Mouse (Mus musculus) B cell, adult (primary cell): ENCODE data around the gene Gm10721. TPM values are rescaled to one million over a fixed set of nuclear protein-coding genes. Genes with fewer than 3 reads are reported as not detected.

Source experiments
- total RNA-seq: library from RNA; stranded (reverse); gene quantifications from 4 replicates; pipeline ENCODE4 v1.2.4, GENCODE M21; 2023; ENCODE audit not compliant: inconsistent age

Gm10721 gene
- total RNA-seq: 1.1 to 2.4 TPM in 2 of 4 replicates, not detected in the others

GRCm38 (mm10) chr9:3012733-3013279 is at the start of gene Gm10721:
Gm10721 (plus strand) TSS chr9:3013140.

GRCm38 (mm10) chr9:3000445-3000972 is 12.4 kb upstream of the Gm10721 start, which contains the start of gene Gm10722:
Gm10722 (plus strand) TSS chr9:3000922.

GRCm38 (mm10) chr9:3002794-3003396 is 10.0 kb upstream of the Gm10721 start, which contains the start of gene Gm11168:
Gm11168 (plus strand) TSS chr9:3003346.

GRCm38 (mm10) chr9:3015354-3015753 is 2.4 kb downstream of the Gm10721 start, which contains the start of gene Gm10720:
Gm10720 (plus strand) TSS chr9:3015654.

GRCm38 (mm10) chr9:3017108-3017507 is 4.2 kb downstream of the Gm10721 start, which contains the start of gene Gm10719:
Gm10719 (plus strand) TSS chr9:3017408.

GRCm38 (mm10) chr9:3023312-3023984 is 10.5 kb downstream of the Gm10721 start, which contains the start of gene Gm10718:
Gm10718 (plus strand) TSS chr9:3023547.

GRCm38 (mm10) chr9:3024912-3025467 is 12.1 kb downstream of the Gm10721 start, which contains the start of gene Gm10717:
Gm10717 (plus strand) TSS chr9:3025417.

GRCm38 (mm10) chr9:3034299-3034698 is 21.4 kb downstream of the Gm10721 start, which contains the start of gene Gm17535:
Gm17535 (plus strand) TSS chr9:3034599.

GRCm38 (mm10) chr9:3036577-3036976 is 23.6 kb downstream of the Gm10721 start, which contains the start of gene Gm10715:
Gm10715 (plus strand) TSS chr9:3036877.

Other genes with a start within 250 kb of the Gm10721 start
- gene Gm10722, start 12.2 kb upstream of the Gm10721 start, total RNA-seq: not detected in 4 replicates
- 0.99 TPM in 1 of 4 replicates, not detected in the others for gene Gm11168, start 9.8 kb upstream of the Gm10721 start, total RNA-seq
- gene Gm10720, start 2.5 kb downstream of the Gm10721 start, total RNA-seq: not detected in 4 replicates
- 1.0 to 3.2 TPM (median 2.0 TPM) in 4 replicates for gene Gm10719, start 4.3 kb downstream of the Gm10721 start, total RNA-seq
- 2.6 to 5.8 TPM (median 4.2 TPM) in 4 replicates for gene Gm10718, start 10.4 kb downstream of the Gm10721 start, total RNA-seq
- not detected in 4 replicates for gene Gm10717, start 12.3 kb downstream of the Gm10721 start, total RNA-seq
- not detected in 4 replicates for gene Gm17535, start 21.5 kb downstream of the Gm10721 start, total RNA-seq
- gene Gm10715, start 23.7 kb downstream of the Gm10721 start, total RNA-seq: not detected in 4 replicates